Mouse (Mus musculus) erythroid progenitor cell, adult 5-6 weeks (primary cell): ENCODE measurements around the gene Olfr1314. TPM values are rescaled to one million over a fixed set of nuclear protein-coding genes. Genes with fewer than 3 reads are reported as not detected.

Experiments used
- ATAC-seq: replicated peaks from 2 replicates; pipeline ENCODE4 v1.8.0; 2016; ENCODE audit warnings: moderate number of reproducible peaks, mild to moderate bottlenecking, moderate TSS enrichment, inconsistent platforms; ENCODE audit not compliant: poor library complexity, low FRiP score, severe bottlenecking
- total RNA-seq, 2 experiments: library from RNA; stranded (forward) in 1 of 2; stranded (reverse) in 1 of 2; fragments of 150-400 nt in 1 of 2; fragments of 186-747, 209-891 nt in 1 of 2; gene quantifications; 2 replicates each; pipeline versions ENCODE4 v1.2.3 to v1.2.4; 2015 to 2017; ENCODE audit warnings: low replicate concordance in 2 of 2

The Olfr1314 gene
- not detected in 2 replicates for total RNA-seq (2015; ENCODE audit: low replicate concordance)
- total RNA-seq (2017; ENCODE audit: low replicate concordance) = not detected in 2 replicates

DNA sequence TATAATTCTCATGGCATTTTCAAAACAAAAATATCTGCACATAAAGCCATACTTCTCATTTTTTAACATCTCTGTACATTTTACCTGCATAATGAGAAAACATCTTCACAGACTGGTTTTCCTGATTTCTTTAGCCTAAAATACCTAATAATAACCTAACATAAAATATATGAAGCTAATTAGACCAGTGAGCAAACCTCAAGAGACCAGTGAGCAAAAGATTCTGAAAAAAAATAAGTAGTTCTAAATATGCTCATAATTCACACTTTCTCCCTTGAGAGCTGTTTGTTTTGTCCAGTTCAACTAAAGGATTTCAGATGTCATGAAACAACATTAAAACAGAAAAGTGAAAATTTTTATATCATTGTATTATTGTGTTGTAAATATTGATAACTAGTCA is at the start of gene Olfr1314:
Olfr1314 (minus strand) TSS at position 101 of the 400 bp plus-strand sequence.
- ATAC-seq = no peak

DNA sequence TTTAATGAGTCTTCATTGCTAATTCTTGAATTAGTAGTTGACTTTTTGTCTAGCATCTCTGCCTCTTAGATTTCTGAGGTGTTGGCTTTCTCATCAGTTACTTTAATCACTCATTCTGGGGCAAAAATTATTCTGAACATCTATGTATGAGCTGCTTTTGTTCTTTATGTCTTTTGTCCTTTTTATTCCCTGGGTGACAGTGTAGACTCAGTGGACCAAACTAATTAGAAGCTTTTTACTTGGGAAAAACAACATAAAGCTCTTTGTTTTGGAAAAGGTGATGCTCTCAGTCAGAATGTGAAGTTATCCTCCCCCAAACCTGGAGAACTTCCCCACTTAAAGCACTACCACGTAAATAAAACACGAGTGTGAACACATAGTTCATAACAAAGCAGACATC is 43.4 kb upstream of the Olfr1314 start, which contains the start of gene Olfr1317:
Olfr1317 (plus strand) TSS at position 301 of the 400 bp plus-strand sequence.
- no peak for ATAC-seq

DNA sequence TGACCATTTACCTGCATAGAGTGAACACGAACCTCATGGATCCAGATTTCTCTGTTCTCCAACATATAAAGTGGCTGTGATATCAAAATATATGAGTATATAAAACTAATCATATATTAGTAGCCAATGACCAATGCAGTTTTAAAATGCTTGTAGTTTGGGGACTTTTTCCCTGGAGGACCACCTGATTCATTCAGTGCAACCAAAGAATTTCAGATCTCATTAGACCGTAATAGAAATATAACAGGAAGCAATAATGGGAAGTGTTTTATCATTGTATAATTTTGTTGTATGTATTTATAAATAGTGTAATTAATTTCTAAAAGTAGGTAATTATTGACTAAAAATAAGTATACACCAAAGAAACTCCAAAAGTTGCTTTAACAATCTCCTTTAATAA is 38.3 kb upstream of the Olfr1314 start, which contains the start of gene Olfr1316:
Olfr1316 (minus strand) TSS at position 101 of the 400 bp plus-strand sequence.
- no peak for ATAC-seq

DNA sequence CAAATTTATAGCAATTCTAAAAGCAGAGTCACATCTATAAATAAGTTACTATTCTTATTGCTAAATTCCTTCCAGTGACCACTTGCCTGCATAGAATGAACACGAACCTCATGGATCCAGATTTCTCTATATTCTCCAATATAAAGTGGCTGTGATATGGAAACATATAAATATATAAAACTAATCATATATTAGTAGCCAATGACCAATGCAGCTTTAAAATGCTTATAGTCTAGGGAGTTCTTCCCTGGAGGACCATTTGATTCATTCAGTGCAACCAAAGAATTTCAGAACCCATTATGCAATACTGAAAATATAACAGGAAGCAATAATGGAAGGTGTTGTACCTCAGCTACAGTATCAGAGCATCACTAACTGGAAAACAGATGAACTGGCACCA is 18.8 kb upstream of the Olfr1314 start, which contains the start of gene Olfr1315-ps1:
Olfr1315-ps1 (minus strand) TSS at position 101 of the 400 bp plus-strand sequence.
- no peak for ATAC-seq

DNA sequence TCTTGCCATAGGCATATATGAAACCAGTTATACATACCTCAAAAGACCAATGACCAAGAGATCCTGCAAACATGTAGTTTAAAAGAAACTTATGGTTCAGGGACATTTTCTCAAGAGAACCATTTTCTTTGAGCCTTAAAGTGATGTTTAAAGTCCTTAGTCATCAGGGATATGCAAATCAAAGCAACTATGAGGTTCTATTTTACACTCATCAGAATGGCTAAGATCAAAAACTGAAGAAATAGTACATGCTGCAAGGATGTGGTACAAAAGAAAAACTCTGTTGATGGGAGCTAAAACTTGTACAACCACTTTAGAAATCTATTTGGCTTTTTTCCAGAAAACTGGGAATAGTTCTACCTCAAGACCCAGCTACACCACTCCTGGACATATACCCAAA is 18.8 kb downstream of the Olfr1314 start, which contains the start of gene Olfr1313:
Olfr1313 (minus strand) TSS at position 101 of the 400 bp plus-strand sequence.
- no peak for ATAC-seq

DNA sequence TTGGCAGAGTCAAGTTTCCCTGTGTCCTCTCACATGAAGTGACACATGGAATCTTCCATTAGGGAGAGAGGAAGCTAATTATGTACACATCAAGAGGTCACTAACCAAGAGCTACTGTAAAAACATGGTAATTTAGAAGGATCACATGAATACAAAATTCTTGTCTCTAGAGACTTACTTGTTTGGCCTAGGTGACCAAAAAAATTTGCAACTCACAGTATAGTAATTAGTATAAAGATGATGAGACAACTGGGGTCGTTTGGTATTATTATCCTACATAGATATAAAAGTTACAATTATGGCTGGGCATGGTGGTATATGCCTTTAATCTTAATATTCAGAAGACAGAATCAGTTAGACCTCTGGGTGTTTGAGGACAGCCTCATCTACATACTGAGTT is 46.4 kb downstream of the Olfr1314 start, which contains the start of gene Olfr1312:
Olfr1312 (minus strand) TSS at position 101 of the 400 bp plus-strand sequence.
- ATAC-seq = no peak

Other genes starting within 250 kb of the Olfr1314 start
- gene Olfr1305, start 219.6 kb downstream of the Olfr1314 start, total RNA-seq (2015; ENCODE audit: low replicate concordance) = not detected in 2 replicates
- gene Olfr1305, start 219.6 kb downstream of the Olfr1314 start, total RNA-seq (2017; ENCODE audit: low replicate concordance) = not detected in 2 replicates
- not detected in 2 replicates for gene Olfr1306, start 180.5 kb downstream of the Olfr1314 start, total RNA-seq (2015; ENCODE audit: low replicate concordance)
- not detected in 2 replicates for gene Olfr1306, start 180.5 kb downstream of the Olfr1314 start, total RNA-seq (2017; ENCODE audit: low replicate concordance)
- under 0.01 TPM in 1 of 2 replicates, not detected in the other for gene Olfr1307, start 147.3 kb downstream of the Olfr1314 start, total RNA-seq (2015; ENCODE audit: low replicate concordance)
- under 0.01 TPM in 1 of 2 replicates, not detected in the other for gene Olfr1307, start 147.3 kb downstream of the Olfr1314 start, total RNA-seq (2017; ENCODE audit: low replicate concordance)
- gene Olfr1308, start 131.8 kb downstream of the Olfr1314 start, total RNA-seq (2015; ENCODE audit: low replicate concordance) = not detected in 2 replicates
- not detected in 2 replicates for gene Olfr1308, start 131.8 kb downstream of the Olfr1314 start, total RNA-seq (2017; ENCODE audit: low replicate concordance)
- gene Olfr1309, start 106.5 kb downstream of the Olfr1314 start, total RNA-seq (2015; ENCODE audit: low replicate concordance) = not detected in 2 replicates
- not detected in 2 replicates for gene Olfr1309, start 106.5 kb downstream of the Olfr1314 start, total RNA-seq (2017; ENCODE audit: low replicate concordance)
- not detected in 2 replicates for gene Olfr1310, start 84.1 kb downstream of the Olfr1314 start, total RNA-seq (2015; ENCODE audit: low replicate concordance)
- gene Olfr1310, start 84.1 kb downstream of the Olfr1314 start, total RNA-seq (2017; ENCODE audit: low replicate concordance) = not detected in 2 replicates
- gene Olfr1311, start 72.4 kb downstream of the Olfr1314 start, total RNA-seq (2015; ENCODE audit: low replicate concordance) = not detected in 2 replicates
- not detected in 2 replicates for gene Olfr1311, start 72.4 kb downstream of the Olfr1314 start, total RNA-seq (2017; ENCODE audit: low replicate concordance)
- gene Olfr1312, start 46.5 kb downstream of the Olfr1314 start, total RNA-seq (2015; ENCODE audit: low replicate concordance) = not detected in 2 replicates
- not detected in 2 replicates for gene Olfr1312, start 46.5 kb downstream of the Olfr1314 start, total RNA-seq (2017; ENCODE audit: low replicate concordance)
- gene Olfr1313, start 18.9 kb downstream of the Olfr1314 start, total RNA-seq (2015; ENCODE audit: low replicate concordance) = not detected in 2 replicates
- gene Olfr1313, start 18.9 kb downstream of the Olfr1314 start, total RNA-seq (2017; ENCODE audit: low replicate concordance) = not detected in 2 replicates
- not detected in 2 replicates for gene Olfr1315-ps1, start 18.7 kb upstream of the Olfr1314 start, total RNA-seq (2015; ENCODE audit: low replicate concordance)
- gene Olfr1315-ps1, start 18.7 kb upstream of the Olfr1314 start, total RNA-seq (2017; ENCODE audit: low replicate concordance) = not detected in 2 replicates
- not detected in 2 replicates for gene Olfr1316, start 38.2 kb upstream of the Olfr1314 start, total RNA-seq (2015; ENCODE audit: low replicate concordance)
- gene Olfr1316, start 38.2 kb upstream of the Olfr1314 start, total RNA-seq (2017; ENCODE audit: low replicate concordance) = not detected in 2 replicates
- gene Olfr1317, start 43.5 kb upstream of the Olfr1314 start, total RNA-seq (2015; ENCODE audit: low replicate concordance) = not detected in 2 replicates
- gene Olfr1317, start 43.5 kb upstream of the Olfr1314 start, total RNA-seq (2017; ENCODE audit: low replicate concordance) = not detected in 2 replicates
- not detected in 2 replicates for gene Olfr1318, start 57.4 kb upstream of the Olfr1314 start, total RNA-seq (2015; ENCODE audit: low replicate concordance)
- not detected in 2 replicates for gene Olfr1318, start 57.4 kb upstream of the Olfr1314 start, total RNA-seq (2017; ENCODE audit: low replicate concordance)
- 2.5 and 5.0 TPM in 2 replicates for gene Lpcat4, start 142.7 kb upstream of the Olfr1314 start, total RNA-seq (2015; ENCODE audit: low replicate concordance)
- gene Lpcat4, start 142.7 kb upstream of the Olfr1314 start, total RNA-seq (2017; ENCODE audit: low replicate concordance) = 0.39 TPM in 1 of 2 replicates, not detected in the other
- not detected in 2 replicates for gene Nutm1, start 162.5 kb upstream of the Olfr1314 start, total RNA-seq (2015; ENCODE audit: low replicate concordance)
- gene Nutm1, start 162.5 kb upstream of the Olfr1314 start, total RNA-seq (2017; ENCODE audit: low replicate concordance) = not detected in 2 replicates
- 23.5 and 32.4 TPM in 2 replicates for gene Nop10, start 165.1 kb upstream of the Olfr1314 start, total RNA-seq (2015; ENCODE audit: low replicate concordance)
- gene Nop10, start 165.1 kb upstream of the Olfr1314 start, total RNA-seq (2017; ENCODE audit: low replicate concordance) = 12.3 and 16.3 TPM in 2 replicates
- gene Slc12a6, start 169.0 kb upstream of the Olfr1314 start, total RNA-seq (2015; ENCODE audit: low replicate concordance) = 52.8 and 57.7 TPM in 2 replicates
- 42.4 and 70.9 TPM in 2 replicates for gene Slc12a6, start 169.0 kb upstream of the Olfr1314 start, total RNA-seq (2017; ENCODE audit: low replicate concordance)
- 1.4 TPM in 1 of 2 replicates, not detected in the other for gene Gm21985, start 169.5 kb upstream of the Olfr1314 start, total RNA-seq (2015; ENCODE audit: low replicate concordance)
- 1.3 and 9.0 TPM in 2 replicates for gene Gm21985, start 169.5 kb upstream of the Olfr1314 start, total RNA-seq (2017; ENCODE audit: low replicate concordance)